Mouse (Mus musculus) hindbrain, postnatal 0 days (tissue): ENCODE measurements around the gene Ube2s. TPM values are rescaled to one million over a fixed set of nuclear protein-coding genes. Genes with fewer than 3 reads are reported as not detected.
"Not testable (repeated sequence)": the region's sequence is repeated elsewhere in the genome, so short reads cannot be mapped to it uniquely, and the experiment has no call there.

Source experiments
- ATAC-seq: fragments of 200-750 bp; cut with Nextera tagmentation; 2 replicates; pipeline ENCODE4 v1.8.0; 2017; ENCODE audit warnings: mild to moderate bottlenecking, moderate TSS enrichment, moderate library complexity
- DNase-seq: peaks from one replicate; pipeline ENCODE4 v3.0.0-alpha.2; 2015; ENCODE audit warnings: low spot score
- H3K27ac ChIP-seq: fragments of 300-500 bp; sonication (generic); 2 replicates; pipeline ENCODE4 v1.5.1; 2014; ENCODE audit warnings: mild to moderate bottlenecking
- H3K27me3 ChIP-seq: fragments of 300-500 bp; sonication (generic); 2 replicates; pipeline ENCODE4 v1.6.1; 2014; ENCODE audit warnings: low read length, mixed read lengths; ENCODE audit not compliant: insufficient read depth
- H3K36me3 ChIP-seq: fragments of 300-500 bp; sonication (generic); 2 replicates; pipeline ENCODE4 v1.6.1; 2014; ENCODE audit warnings: low read length, mixed read lengths; ENCODE audit not compliant: insufficient read depth
- H3K4me1 ChIP-seq: fragments of 300-500 bp; sonication (generic); 2 replicates; pipeline ENCODE4 v1.6.1; 2014; ENCODE audit warnings: antibody characterized with exemption, low read length, mixed read lengths; ENCODE audit not compliant: insufficient read depth
- H3K4me2 ChIP-seq: fragments of 300-500 bp; sonication (generic); 2 replicates; pipeline ENCODE4 v1.6.1; 2014; ENCODE audit warnings: low read depth, mild to moderate bottlenecking, low read length, moderate library complexity, mixed read lengths
- H3K4me3 ChIP-seq: fragments of 300-500 bp; sonication (generic); 2 replicates; pipeline ENCODE4 v1.5.1; 2014; ENCODE audit warnings: low read length
- H3K9ac ChIP-seq: fragments of 300-500 bp; sonication (generic); replicated peaks from 2 replicates; pipeline ENCODE4 v1.6.1; 2014; ENCODE audit warnings: mild to moderate bottlenecking, low read length, moderate library complexity, mixed read lengths
- H3K9me3 ChIP-seq: fragments of 300-500 bp; sonication (generic); 2 replicates; pipeline ENCODE4 v1.6.1; 2016; ENCODE audit warnings: low read length, mixed read lengths
- CTCF ChIP-seq: IDR thresholded peaks from 2 replicates; pipeline ENCODE4 v1.5.1; 2016; ENCODE audit warnings: antibody characterized with exemption, control low read depth, low read depth
- WGBS: fragments of 180-500 bp; shearing (Covaris S2); extraction: QIAGEN DNeasy Blood & Tissue Kit; methylation state at CpG from one replicate; pipeline ENCODE4 v1.1.7; 2014; 5-methylcytosine and 5-hydroxymethylcytosine counted together
- polyA plus RNA-seq: library from polyadenylated mRNA; unstranded; fragments of >200 nt; fragmentation: Nextera tagmentation; extraction: Ambion mirVana; gene quantifications from 2 replicates; pipeline ENCODE4 v1.2.1, GENCODE M21; 2015
- total RNA-seq: library from RNA; depleted of rRNA; stranded (reverse); fragments of >200 nt; gene quantifications from 2 replicates; pipeline ENCODE4 v1.2.3, GENCODE M21; 2014

The Ube2s gene
- total and polyA plus RNA-seq, 2 experiments from 2014 or later, result 223 to 324 TPM

DNA sequence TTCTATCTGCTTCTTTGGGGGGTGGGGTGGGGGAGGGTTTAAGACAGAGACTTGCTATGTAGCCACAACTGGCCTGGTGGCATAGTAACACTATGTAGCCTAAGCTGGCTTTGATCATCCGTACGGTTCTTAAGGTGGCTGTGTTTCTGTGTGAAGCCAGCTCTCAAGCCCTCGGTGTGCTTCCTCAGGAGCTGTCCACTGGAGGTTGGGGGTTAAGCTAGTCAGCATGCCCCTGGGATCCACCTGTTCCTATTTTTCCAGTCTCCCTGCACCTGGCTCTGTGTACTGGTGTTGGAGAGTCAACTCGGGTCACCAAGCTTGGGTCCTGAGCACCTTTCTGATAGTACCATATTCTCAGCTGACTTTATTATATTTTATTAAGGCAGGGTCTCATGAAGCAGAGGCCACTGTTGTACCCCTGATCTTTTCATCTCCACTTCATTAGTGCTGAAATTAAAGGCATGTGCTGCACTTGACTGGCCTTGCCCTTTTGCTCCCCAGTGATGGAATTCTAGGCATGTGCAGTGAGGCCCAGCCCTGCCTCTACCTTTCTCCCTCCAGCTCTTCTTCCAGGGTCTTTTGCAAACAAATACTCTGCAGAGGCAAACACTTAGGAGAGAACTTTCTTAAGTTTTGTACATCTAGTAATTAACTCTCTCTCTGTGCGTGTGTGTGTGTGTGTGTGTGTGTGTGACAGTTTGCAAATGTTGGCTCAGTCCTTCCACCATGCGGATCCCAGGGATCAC lies 9.9 kb upstream of the Ube2s start:
- WGBS, result 73% methylated on average over 6 of the region's 6 CpGs
- H3K4me2 ChIP-seq, result no peak overlapping the region
- ATAC-seq (no peak; the same call in 1 of the 2 replicates), DNase-seq (no peak)
- no peaks in the 10 kb centered on the region for H3K36me3 ChIP-seq
- no peak overlapping the region for H3K4me3 ChIP-seq
- H3K9ac ChIP-seq, result no peak overlapping the region
- no peak for TF ChIP-seq CTCF
- H3K27ac ChIP-seq, result peak overlapping the region; percentile 69
- no peaks in the 10 kb centered on the region for H3K9me3 ChIP-seq
- H3K27me3 ChIP-seq, result no peaks in the 10 kb centered on the region
- no peaks in the 10 kb centered on the region for H3K4me1 ChIP-seq

DNA sequence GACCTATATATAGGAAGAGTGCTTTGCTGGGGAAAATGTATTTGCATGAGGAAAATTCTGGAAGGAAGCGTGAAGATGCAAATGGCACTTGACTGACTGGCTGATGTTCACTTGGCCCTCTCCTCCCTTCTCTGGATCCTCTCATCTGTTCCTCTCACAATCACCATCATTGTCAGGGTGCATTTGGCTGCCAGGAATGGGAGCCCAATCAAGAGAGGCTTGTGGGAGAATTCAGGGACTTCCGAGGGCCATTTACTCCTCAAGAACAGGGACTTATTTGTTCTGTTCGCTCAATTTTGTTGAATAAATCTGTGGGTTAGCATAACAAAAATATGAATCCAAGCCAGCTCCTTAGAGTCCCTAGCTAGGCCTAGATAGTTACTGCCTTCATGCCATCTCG lies 9.3 kb upstream of the Ube2s start:
- ATAC-seq (peak; percentile 69; the same call in 1 of the 2 replicates), DNase-seq (peak; percentile 26)
- no peaks in the 10 kb centered on the region for H3K27me3 ChIP-seq
- WGBS, result 72% methylated on average over 4 of the region's 4 CpGs
- H3K4me1 ChIP-seq, result no peaks in the 10 kb centered on the region
- no peaks in the 10 kb centered on the region for H3K9me3 ChIP-seq
- H3K36me3 ChIP-seq, result no peaks in the 10 kb centered on the region
- H3K9ac ChIP-seq, result no peak overlapping the region
- peak overlapping the region; percentile 69; the same call in 1 of the 2 replicates for H3K27ac ChIP-seq
- no peak for TF ChIP-seq CTCF
- no peak overlapping the region for H3K4me2 ChIP-seq
- no peak overlapping the region for H3K4me3 ChIP-seq

- H3K4me1 ChIP-seq, H3K36me3 ChIP-seq, H3K4me2 ChIP-seq, H3K9ac ChIP-seq, H3K27me3 ChIP-seq, H3K27ac ChIP-seq, H3K9me3 ChIP-seq, DNase-seq, ATAC-seq, H3K4me3 ChIP-seq: not testable (repeated sequence)
- WGBS, result 93% methylated on average over 7 of the region's 7 CpGs
These were observed 8.5 kb upstream of the Ube2s start for GRCm38 (mm10) chr7:4820925-4821324.

- Histone ChIP-seq H3K4me3 (no peak overlapping the region), H3K27me3 (no peaks in the 10 kb centered on the region), H3K36me3 (no peaks in the 10 kb centered on the region), H3K27ac (no peak overlapping the region), H3K9me3 (no peaks in the 10 kb centered on the region), H3K4me2 (no peak overlapping the region), H3K9ac (no peak overlapping the region), H3K4me1 (peaks cover 5% of the 10 kb centered on the region)
- DNase-seq (no peak), ATAC-seq (no peak)
- no peak for TF ChIP-seq CTCF
These were observed 4.2 kb upstream of the Ube2s start for GRCm38 (mm10) chr7:4816559-4816958.

DNA sequence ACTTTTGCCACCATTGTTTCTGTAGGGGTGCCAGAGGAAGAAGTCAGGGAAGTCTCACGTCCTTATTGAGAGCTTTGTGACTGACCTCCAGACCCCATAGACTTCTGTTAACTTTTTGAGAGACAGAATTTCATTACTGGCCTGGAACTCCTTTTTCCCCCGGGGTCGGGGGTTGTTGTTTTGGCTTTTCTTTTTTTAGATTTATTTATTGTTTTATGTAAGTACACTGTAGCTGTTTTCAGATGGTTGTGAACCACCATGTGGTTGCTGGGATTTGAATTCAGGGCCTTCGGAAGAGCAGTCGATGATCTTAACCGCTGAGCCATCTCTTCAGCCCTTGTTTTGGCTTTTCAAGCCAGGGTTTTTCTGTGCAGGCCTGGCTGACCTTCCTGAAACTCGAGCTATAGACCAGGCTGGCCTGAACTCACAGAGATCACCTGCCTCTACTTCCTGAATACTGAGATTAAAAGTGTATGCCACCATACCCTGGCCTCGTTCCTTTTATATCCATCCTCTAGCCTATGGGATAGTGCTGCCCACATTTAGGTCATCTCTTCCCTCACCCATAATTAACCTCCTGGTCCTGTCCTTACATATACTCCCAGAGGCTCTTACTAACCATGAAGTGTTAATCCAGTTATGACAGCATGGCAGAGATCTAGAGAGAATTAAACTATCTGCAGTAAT lies 858 bp upstream of the Ube2s start:
- H3K4me1 ChIP-seq, result peaks cover 5% of the 10 kb centered on the region
- H3K27me3 ChIP-seq, result no peaks in the 10 kb centered on the region
- peaks cover 15% of the 10 kb centered on the region; the same call in 1 of the 2 replicates for H3K36me3 ChIP-seq
- DNase-seq, result no peak
- peak overlapping the region; percentile 89 for H3K27ac ChIP-seq
- peak overlapping the region; percentile 99 for H3K4me3 ChIP-seq
- H3K9ac ChIP-seq, result peak overlapping the region; percentile 51
- no peak for TF ChIP-seq CTCF
- H3K9me3 ChIP-seq, result no peaks in the 10 kb centered on the region
- no peak for ATAC-seq
- H3K4me2 ChIP-seq, result peak overlapping the region; percentile 66
- WGBS, result 24% methylated on average over 8 of the region's 8 CpGs

DNA sequence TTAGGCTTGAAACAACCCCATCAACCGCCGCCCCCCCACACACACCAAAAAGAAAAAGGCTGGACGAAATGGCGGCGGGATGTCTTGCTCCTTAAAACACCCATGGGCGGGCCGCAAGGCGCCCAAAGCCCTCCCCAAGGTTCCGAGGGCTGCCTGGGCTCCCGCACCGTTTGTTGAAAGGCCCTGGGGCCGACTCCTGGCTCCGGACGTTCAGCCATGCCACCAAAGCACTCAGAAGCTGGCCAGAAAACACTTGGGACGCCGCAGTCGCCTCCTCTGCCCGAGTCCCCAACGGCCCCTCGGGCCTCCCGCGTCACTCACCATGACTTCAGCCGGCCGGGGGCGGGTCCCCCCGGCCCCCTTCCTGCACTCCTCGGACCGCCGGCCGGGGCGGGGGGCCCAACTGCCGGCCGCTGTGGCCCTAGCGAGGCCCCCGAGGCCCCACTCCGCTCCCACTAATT lies 518 bp downstream of the Ube2s start:
- no peaks in the 10 kb centered on the region for H3K9me3 ChIP-seq
- ATAC-seq (no peak), DNase-seq (peak; percentile 35)
- peak overlapping the region; percentile 91 for H3K9ac ChIP-seq
- H3K4me3 ChIP-seq, result peak overlapping the region; percentile 99
- H3K27ac ChIP-seq, result peak overlapping the region; percentile 95
- H3K27me3 ChIP-seq, result no peaks in the 10 kb centered on the region
- H3K4me2 ChIP-seq, result peak overlapping the region; percentile 85
- H3K36me3 ChIP-seq, result peaks cover 15% of the 10 kb centered on the region; the same call in 1 of the 2 replicates
- WGBS, result under 1% methylated on average over 25 of the region's 36 CpGs
- peaks cover 5% of the 10 kb centered on the region for H3K4me1 ChIP-seq
- no peak for TF ChIP-seq CTCF

DNA sequence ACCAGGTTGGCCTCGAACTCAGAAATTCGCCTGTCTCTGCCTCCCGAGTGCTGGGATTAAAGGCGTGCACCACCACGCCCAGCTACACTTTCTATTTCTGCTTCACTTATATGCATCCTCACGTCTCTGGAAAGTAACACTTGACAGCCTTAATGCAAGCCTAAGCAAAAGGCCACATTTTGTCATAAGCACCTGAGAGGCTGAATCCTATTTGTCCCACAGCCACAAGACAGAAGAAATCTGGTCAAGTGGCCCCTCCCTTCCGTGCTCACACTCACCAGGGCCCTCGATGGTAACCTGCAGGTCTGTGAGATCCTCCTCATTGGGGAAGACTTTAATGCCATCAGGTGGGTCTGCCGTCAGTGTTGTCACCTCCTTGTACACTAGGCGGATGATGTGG lies 1.3 kb downstream of the Ube2s start:
- Histone ChIP-seq H3K4me3 (peak overlapping the region; percentile 99), H3K9ac (peak overlapping the region; percentile 91), H3K27ac (peak overlapping the region; percentile 95; the same call in 1 of the 2 replicates), H3K4me2 (peak overlapping the region; percentile 85), H3K36me3 (peaks cover 17% of the 10 kb centered on the region; the same call in 1 of the 2 replicates)
- 39% methylated on average over 10 of the region's 10 CpGs for WGBS
- H3K27me3 ChIP-seq, DNase-seq, H3K9me3 ChIP-seq, H3K4me1 ChIP-seq, ATAC-seq: not testable (repeated sequence)
